Mouse (Mus musculus): ENCODE data around the gene Rpl15. TPM values are rescaled to one million over a fixed set of nuclear protein-coding genes. Genes with fewer than 3 reads are reported as not detected.

Rpl15 gene
- polyA plus RNA-seq, 1 experiment from 2014 or later, result 273 TPM

DNA sequence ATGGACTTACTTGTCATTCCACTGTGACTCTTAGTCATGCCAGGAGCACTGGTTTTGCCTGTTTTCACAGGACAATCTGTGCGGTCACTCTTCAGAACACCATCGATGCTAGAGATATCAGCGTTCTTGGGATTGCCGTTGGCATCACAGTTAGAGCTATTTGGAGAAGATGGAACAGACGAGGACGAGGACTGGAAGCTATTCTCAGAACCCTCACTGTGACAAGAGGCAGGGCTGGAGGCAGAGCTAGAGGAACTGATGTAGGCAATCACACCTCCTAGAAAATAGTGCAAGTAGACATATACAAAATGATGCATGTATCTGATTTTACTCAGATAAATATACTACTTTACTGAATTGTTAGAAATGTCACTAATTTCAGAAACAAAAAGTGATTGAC lies 49.2 kb downstream of the Rpl15 start:
- in situ Hi-C loops (cut with MboI; ENCODE audit: low pct_unique_long_range_greater_than_20kb), result loop anchor here (25.0 kb wide), 1 partner anchor 1960 kb away; no protein-coding TSS in a partner anchor
- POLR2A ChIA-PET, result no interaction called here
- no peak for TF ChIP-seq CTCF (IDR thresholded peaks at IDR 0.05)

More for the DNA sequence above, 49.2 kb downstream of the Rpl15 start:
- CTCF ChIA-PET, result interaction anchor here (1.6 kb wide), 1 partner anchor 11 kb away, joined by 3 read pairs; no protein-coding TSS in a partner anchor
- no peaks in the 10 kb centered on the region for H3K27me3 ChIP-seq
- no peak for ATAC-seq
- no peak for DNase-seq (ENCODE audit: low read depth, low spot score)

Other genes with a start within 250 kb of the Rpl15 start
- gene Nr1d2, start 32.3 kb downstream of the Rpl15 start, polyA plus RNA-seq (2021), result 50.2 TPM
- gene Nkiras1, start 255 bp downstream of the Rpl15 start, polyA plus RNA-seq (2021), result 15.1 TPM
- 124 TPM for gene Ube2e1, start 60.5 kb upstream of the Rpl15 start, polyA plus RNA-seq (2021)

Measured in Patski (cell line).